ENCODE assay signal across 9 mouse cellular contexts in the genomic region with DNA sequence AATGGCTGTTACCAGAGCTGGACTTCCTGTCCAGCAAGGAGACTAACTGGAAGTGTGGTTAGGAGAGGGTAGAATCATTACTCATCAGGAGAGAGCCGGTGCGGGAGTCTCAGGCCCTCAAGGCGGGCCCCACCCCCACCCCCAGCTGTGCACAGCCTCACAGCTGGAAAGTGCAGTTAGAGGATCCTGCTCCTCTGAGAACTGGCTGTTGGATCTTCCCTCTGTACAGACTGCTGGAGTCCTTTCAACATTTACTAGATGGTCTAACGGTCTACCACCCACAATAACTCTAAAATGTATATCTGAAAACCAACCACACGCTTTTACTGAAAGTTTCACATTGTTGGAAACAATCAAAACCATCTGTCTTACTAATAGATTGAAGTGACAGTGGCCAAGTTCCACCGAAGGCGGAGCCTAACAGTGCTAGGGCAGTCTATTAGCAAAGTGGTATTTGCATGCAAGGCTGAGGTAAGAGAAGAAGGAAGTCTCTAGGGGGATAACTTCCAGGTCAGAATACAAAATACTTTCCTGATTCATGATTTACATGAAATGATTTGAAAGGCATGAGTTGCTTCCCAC.
DNase-seq lines count a peak whose midpoint lies in the region; TF ChIP-seq lines count a peak whose summit lies in the region.
"Had no signal": no experiment of that assay in that cellular context is flagged by ENCODE, and none has a peak within 500 bp of the region (broad histone marks: within the 10 kb centered on the region; RNA-seq: fewer than 3 reads in every experiment).

No protein-coding gene starts in this region.

- H3K4me3 ChIP-seq in left cerebral cortex, adult 2 months = no peak overlapping the region
- H3K4me3 ChIP-seq: heart, embryonic 15.5 days had no signal

- DNase-seq in adrenal gland, adult 2 months = peak; percentile 28
- DNase-seq in adrenal gland, adult 18-20 months (ENCODE audit: low spot score in 2 of 2) = no peak
- peak; percentile 25 for DNase-seq in thymus, postnatal 0 days (ENCODE audit: low spot score)
- no peak for DNase-seq in thymus, postnatal 36 days
- peak; percentile 41 for DNase-seq in hindlimb bud, embryonic 11.5 days (ENCODE audit: extremely low spot score, low read depth, low spot score)
- DNase-seq in retina, postnatal 1 day = peak; percentile 27
- DNase-seq in urinary bladder, postnatal 4 days (ENCODE audit: low spot score in 2 of 2) = no peak
- no peak for DNase-seq in left cerebral cortex, adult 2 months (ENCODE audit: extremely low spot score in 1 of 2, low spot score in 2 of 2)

- intact Hi-C loops in left cerebral cortex, adult 2 months (cut with DNase I) = no loop called here

- TF ChIP-seq CTCF in left cerebral cortex, adult 2 months (IDR thresholded peaks at IDR 0.05) = no peak

- no peak overlapping the region for H3K27ac ChIP-seq in left cerebral cortex, adult 2 months
- H3K27ac ChIP-seq: heart, embryonic 15.5 days had no signal

Comparison
In these comparisons a context has a peak if more than half of its experiments do, and no peak if none do; other contexts are left out.
1. DNase-seq: peak in adrenal gland, adult 2 months (single experiment), thymus, postnatal 0 days (single experiment), hindlimb bud, embryonic 11.5 days (single experiment) and retina, postnatal 1 day (single experiment); none in adrenal gland, adult 18-20 months (0 of 2), thymus, postnatal 36 days (0 of 2), urinary bladder, postnatal 4 days (0 of 2) and left cerebral cortex, adult 2 months (0 of 2).